Mouse (Mus musculus): Measurements from ENCODE around the gene Pole2.

- no peak for TF ChIP-seq CTCF (IDR thresholded peaks at IDR 0.05; ENCODE audit: extremely low read depth, insufficient read depth, low read length)
- TF ChIP-seq POLR2A (IDR thresholded peaks at IDR 0.05; ENCODE audit: extremely low read depth, insufficient read depth, low read length): no peak
Observed at GRCm38 (mm10) chr12:69214393-69214792, 13.6 kb downstream of the Pole2 start.

All from cortical plate, adult 2 months (tissue).